Mouse (Mus musculus) CH12.LX (cell line): ENCODE measurements around the gene Eef2k.

Experiments used
- UBTF ChIP-seq: IDR thresholded peaks from 2 replicates; pipeline ENCODE4 v1.6.1; 2012; ENCODE audit warnings: low read depth, mild to moderate bottlenecking, inconsistent platforms, low read length, improper control_type of control experiment, moderate library complexity
- USF1 ChIP-seq: IDR thresholded peaks from 2 replicates; pipeline ENCODE4 v1.6.1; 2014; ENCODE audit warnings: low read depth, mild to moderate bottlenecking, inconsistent platforms, low read length, improper control_type of control experiment

- TF ChIP-seq UBTF, result no peak
- TF ChIP-seq USF1, result no peak
These were observed 59.1 kb downstream of the Eef2k start for GRCm38 (mm10) chr7:120901701-120902100.
